Mouse (Mus musculus) adrenal gland, postnatal 14 days (tissue): ENCODE measurements around the gene Acap1. TPM values are rescaled to one million over a fixed set of nuclear protein-coding genes. Genes with fewer than 3 reads are reported as not detected.
A peak's percentile ranks its signal among the peaks of the same experiment; 100 is the strongest.

Source experiments
- DNase-seq: peaks from one replicate; pipeline ENCODE4 v3.0.0; 2021; ENCODE audit warnings: mixed read lengths
- total RNA-seq: library from RNA; stranded (reverse); gene quantifications from 2 replicates; pipeline ENCODE4 v1.2.3, GENCODE M21; 2021

Acap1 gene
- total RNA-seq, 1 experiment from 2014 or later: 2.1 TPM

DNA sequence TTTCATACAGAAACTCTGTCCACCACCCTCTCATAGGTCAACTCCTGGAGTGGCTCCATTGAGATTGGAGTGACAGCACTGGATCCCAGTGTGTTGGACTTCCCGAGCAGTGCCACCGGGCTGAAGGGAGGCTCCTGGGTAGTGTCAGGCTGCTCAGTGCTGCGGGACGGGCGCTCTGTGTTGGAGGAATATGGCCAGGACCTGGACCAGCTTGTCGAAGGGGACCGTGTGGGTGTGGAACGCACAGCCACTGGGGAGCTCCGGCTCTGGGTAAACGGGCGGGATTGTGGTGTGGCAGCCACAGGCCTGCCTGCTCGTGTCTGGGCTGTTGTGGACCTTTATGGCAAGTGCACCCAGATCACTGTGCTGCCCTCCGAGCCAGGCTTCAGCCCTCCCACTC, 7.6 kb upstream of the Acap1 start:
- DNase-seq: no peak

DNA sequence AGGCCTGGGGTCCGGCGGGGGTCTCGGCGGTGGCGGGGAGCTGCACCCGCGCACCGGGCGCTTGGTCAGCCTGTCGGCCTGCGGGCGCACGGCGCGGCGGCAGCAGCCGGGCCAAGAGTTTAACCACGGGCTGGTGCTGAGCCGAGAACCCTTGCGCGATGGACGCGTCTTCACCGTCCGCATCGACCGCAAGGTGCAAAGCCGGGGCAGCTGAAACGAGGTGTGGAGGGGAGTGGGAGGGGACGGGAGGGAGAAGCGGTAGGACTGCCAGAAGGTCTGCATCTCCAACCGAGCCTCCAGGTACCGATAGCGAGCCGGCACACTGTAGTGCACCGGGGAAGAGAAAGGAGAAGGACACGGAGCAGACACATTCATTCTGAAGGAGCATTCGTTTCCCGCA, 6.7 kb upstream of the Acap1 start:
- DNase-seq: no peak

DNA sequence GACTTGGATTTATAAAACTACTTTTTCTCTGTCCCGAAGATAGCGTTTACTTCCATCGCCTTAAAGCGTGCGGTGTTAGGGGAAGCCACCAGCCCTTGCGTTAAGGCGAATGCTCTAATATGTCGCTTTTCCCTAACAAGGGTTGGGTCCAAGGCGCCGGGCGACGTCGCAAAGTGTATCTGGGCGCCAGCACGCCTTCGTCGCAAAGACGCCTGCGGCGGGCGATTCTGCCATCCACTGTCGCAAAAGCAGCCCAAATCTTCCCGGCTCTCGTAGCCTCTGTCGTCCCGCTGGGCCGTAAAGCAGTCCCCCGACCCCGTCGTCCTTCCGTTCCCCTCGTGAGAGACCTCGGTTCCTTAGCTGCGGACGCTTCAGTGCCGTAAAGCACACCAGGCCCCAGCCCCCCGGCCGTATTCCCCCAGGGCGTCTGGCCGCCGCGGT, 6.1 kb upstream of the Acap1 start:
- DNase-seq: peak; percentile 98

DNA sequence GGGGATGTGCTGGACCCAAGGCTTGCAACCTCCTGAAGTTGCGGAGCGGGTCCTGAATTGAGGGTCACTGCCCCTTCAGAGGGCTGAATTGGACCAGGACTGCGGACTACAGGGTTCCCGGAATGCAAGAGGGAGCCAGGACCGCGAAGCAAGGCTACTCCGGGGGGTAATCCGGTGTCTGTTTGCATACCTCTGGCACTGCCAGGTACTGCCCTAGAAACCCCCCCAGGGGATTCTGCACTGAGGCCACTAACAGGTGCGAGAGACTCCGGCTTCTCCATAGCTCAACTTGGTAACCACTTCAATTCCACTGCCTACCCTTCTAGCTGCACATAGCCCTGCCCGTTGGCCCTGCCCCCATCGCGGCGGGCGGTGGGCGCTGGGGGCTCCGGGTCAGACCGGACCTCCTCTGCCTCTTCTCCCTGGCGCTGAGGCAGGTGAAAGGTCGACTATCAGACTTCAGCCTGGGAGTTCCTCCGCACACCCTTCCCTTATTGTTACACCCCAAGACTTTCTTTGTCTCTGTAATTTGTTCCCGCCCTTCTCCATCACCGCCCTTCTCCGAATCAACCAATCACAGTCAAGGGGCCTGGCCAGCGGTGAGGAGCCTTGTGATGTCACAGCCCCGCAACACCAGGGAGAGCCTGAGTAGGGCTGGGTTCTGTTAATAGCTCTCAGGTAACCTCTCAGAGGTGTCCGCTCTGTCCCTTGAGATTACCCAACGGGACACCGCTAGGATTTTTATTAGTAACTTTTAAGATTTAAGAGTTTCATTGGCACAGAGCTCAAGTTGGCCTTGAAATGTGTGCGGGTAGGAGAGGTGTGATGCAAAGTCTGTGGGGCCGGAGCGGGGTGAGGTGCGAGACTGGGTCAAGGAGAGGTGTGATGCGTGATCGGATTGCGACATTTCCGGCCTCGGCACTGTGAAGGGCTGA, 5.4 kb upstream of the Acap1 start, which contains the start of the genes 2810408A11Rik and Neurl4:
TSS of gene 2810408A11Rik (minus strand) at position 517 of the 935 bp plus-strand sequence.
TSS of gene Neurl4 (plus strand) at position 602 of the 935 bp plus-strand sequence.
- DNase-seq: peak; percentile 93

DNA sequence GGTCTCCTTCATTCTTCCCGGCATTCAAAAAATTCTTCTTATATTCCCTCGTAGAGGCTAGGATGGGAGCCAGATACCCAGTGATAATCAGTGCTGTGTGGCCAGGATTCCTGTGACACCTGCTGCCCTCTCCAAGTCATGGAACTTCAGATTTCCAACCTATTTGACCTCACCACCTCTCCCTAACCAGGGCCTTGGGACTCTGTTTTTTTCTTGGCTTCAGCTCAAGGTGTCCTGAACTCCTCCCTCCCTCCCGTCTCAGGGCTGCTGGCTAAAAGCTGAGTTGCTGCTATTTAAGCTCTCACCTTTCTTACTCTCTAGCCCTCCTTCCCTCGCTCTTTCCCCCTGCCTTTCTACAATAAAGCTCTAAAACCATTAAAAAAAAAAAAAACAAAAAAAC, 4.5 kb upstream of the Acap1 start:
- DNase-seq: no peak

DNA sequence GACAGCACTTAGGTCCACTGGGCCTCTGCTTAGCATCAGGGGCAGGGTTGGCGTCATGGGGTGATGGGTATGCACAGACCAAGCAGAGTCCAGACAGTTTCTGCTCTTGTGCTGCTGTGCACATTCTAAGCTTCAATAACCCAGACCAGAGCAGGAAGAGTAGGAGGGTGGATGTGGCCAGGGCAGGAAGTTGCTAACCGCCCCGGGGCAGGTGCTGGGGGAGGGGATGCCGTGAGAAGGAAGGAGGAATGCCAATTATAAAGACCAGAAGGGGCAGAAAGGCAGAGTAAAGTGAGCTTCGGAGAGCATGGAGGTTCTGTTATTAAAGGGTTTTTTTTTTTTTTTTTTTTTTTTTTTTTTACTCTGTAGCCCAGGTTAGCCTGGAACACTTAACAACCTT, 668 bp downstream of the Acap1 start:
- peak; percentile 45 for DNase-seq

DNA sequence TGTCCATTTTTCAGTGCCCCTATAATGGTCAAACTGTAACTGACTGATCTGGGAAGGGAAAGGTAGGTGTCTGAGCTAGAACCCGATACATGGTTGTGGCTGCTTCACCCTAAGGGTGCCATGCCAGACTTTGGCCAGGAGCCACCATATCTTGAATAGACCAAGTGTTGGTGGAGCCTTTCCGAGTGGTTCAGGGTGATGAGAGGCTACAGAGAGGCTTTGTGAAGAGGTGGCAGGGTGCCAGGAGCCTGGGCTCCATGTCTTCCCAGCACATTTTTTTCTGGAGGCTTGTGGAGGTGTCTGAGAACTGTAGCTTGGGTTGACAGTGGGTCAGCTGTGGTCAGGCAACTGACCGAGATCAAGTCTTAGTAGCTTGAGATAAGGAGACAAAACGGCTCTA, 3.9 kb downstream of the Acap1 start:
- DNase-seq: no peak

DNA sequence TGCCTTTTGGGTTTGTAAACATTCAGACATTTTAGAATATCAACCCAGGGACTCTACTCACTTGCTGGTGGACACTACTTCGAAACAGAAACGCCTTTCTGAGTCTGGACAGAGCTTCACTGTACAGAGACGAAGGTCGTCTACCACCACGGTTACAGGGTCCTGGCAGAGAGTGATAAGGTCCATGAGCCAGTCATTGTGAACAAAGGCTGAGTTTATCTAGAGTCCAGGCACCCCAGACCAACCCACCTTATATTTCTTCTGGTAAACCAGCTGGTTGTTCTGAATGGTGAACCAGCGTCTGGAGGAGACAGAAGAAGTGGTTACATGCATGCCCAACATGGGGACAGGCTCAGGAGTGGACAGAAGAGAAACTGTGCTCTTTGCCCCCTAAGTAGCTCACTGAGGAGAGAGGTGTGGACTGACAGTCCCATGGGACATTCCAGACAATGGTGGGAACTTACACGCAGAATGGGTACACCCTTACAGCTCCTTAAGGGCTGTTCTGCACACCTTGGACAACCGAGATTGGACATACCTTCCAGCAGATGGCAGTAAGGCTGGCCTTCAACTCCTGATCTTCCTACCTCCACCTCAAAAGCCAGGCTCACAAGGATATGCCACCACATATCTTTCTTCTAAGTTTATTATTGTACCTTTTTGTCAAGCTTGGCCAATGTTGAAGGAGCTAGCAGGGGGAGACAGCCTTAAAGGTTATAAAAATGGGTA, 8.3 kb downstream of the Acap1 start:
- no peak for DNase-seq

DNA sequence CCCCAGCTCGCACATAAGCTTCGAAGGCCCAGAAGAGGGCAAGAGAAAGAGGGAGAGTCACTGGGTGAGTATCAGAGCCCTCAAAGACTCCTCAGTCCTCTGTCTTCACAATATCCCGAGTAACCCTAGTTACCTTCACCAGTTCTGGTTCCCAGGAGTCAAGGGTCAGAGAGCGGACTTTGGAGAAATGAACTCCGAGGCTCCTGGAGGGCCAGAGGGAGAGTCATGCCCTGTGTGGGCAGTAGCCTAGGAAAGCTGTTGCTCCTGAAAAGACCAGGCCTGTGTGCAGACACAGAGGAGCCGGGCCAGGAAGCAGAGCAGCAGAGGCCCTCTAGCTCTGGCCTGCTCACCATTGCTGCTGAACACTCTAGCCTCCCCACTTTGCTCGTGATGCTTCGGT, 10.7 kb downstream of the Acap1 start:
- DNase-seq: no peak

DNA sequence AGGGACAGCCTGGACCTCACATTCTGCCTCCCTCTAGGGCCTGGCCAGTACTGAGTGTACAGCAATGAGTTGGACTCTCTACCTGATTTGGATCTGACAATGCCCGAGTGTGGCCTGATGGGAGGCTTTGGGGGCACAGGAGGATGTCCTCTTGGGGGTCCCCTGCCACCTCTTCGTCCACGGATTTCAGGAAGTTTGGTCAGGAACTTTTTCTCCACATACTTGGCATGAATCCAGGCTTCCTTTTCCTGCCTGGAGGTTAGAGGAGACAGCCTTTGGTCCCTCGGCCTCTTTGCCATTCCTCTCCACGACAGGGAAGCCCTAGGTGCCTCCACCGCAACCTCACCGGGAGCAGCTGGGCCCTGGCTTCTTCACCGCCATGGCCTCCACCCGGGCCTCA, 11.1 kb downstream of the Acap1 start:
- DNase-seq: no peak

DNA sequence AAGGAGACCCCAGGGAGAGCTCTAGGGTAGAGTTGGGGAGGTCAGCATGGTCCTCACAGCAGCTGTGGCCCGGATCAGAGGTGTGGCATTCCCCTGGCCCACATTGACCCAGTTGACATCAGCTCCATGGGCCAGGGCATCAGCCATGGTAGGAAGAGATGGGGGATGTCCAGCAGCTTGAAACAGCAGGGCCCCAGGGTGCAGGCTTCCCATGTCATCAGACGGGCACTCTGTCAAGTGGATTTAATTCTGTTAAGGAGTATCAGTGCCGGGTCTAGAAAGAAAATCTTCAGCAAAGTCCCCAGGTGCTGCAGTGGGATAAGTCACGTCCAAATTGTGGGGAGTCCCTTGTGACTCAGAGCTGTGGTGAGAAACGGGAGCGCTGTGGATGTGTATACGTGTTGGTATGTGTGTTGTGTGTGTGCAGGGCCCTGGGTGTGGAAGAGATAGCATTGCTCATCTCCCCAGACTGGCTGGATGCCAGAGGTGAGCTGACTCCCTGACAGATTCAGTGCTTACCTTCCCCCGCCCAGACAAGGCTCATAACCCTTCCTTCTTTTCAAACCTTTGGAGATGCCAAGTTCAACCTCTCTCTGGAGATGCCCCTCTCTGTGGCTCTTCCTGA, 11.7 kb downstream of the Acap1 start:
- peak; percentile 35 for DNase-seq

DNA sequence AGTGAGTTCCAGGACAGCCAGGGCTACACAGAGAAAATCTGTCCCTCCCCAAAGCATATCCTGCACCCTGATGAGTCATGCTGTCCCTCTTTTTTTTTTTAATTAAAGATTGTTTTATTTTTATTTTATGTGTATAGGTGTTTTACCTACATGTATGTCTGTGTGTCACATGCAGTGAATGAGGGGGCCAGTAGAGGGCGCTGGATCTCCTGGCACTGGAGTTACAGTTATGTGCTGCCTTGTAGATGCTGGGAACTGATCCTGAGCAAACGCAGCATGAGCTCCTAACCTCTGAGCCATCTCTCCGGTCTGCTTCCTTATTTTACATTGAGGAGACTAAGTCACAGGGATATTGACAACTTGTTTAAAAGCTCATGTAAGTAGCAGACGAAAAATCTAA, 12.3 kb downstream of the Acap1 start:
- DNase-seq: no peak

DNA sequence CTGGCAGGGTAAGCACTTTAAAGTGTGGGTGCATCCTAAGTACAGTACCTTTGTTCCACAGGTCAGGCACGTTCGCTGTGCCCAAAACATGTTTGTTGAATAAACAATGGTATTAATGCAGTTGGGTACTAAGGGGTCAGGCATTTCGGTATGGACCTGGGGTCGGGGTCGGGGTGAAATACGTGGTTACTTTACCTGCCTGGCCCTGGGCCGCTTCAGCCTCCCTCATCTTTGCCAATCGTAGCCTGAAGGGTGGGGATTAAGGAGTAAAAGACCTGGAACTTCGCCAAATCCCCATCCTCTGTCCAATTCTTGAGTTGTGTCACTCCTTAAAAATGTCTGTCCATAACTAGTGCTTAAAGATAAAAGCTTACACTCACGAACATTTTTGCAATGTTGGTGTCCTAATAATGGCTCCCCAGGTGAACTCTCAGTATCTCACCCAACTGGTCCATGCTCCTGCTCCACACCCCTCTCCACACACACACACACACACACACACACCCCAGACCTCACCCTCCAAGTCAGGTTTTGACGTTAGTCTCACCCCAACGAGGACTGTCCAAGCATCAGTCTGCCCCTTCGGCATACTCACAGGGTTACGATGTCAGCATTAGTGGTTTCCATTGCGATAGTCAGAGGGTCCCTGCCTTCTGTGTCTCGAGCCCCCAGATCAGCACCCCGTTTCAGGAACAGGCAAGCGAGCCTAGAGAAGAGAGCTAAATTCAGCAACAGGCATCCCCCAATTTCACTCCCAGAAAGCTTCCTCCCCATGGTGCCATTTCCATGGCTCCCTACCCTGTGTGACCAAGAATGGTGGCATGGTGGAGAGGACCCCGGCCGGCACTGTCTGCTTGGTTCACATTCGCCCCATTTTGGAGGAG, 13.3 kb downstream of the Acap1 start:
- no peak for DNase-seq

DNA sequence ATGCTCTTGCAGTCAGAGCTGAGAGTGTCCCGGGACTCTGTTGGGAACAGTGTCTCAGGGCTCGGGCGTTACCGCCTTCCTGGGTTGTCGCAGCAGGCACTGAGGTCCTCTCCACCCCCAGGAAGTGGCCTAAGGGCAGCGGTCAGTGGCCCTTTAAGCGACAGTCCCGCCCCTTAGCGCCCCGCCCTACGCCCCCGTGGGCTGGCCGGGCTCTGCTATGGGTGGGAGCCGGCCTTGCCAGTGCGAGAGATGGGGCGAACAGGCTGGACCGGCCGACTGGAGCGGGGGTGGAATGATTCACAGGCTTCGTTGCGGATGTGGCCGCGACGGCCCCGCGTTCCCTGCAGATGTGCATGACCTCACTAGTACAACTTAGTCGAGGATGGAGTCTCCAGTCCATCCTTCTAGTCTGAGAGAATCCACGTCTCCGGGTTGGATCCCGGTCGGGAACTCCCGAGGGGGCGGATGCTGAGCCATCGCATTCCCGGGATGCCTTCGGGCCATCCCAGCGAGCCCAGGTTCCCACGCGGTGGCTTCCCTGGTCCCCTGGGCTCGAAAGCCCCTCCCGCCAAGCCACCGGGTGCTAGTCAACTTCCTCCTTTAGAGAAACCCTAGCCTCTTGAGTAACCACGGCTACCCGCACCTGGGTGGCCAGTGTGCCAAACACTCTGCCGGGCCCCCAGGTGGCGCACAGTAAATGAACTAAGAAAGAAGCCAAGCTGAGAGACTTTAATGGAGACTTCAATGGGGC, 14.3 kb downstream of the Acap1 start, which contains the start of gene Kctd11:
TSS of gene Kctd11 (minus strand) at position 554 of the 751 bp plus-strand sequence.
- peak; percentile 93 for DNase-seq

DNA sequence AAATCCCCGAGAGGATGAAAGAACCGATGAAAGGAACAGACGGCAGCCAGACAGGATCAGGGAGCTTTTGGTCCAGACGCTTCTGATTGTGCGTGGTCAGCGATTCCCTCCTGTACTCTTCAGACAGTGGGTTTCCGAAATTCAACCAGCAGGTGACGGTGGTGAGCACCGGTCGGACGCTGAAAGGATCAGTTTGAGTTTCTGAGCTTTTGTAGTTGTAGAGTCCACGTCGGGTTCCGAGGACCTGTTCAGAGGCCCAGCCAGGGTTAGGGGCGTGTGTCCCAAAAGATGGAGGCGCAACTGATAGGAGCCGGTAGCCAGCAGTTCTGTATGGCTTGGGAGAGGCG, 14.9 kb downstream of the Acap1 start:
- peak; percentile 81 for DNase-seq

DNA sequence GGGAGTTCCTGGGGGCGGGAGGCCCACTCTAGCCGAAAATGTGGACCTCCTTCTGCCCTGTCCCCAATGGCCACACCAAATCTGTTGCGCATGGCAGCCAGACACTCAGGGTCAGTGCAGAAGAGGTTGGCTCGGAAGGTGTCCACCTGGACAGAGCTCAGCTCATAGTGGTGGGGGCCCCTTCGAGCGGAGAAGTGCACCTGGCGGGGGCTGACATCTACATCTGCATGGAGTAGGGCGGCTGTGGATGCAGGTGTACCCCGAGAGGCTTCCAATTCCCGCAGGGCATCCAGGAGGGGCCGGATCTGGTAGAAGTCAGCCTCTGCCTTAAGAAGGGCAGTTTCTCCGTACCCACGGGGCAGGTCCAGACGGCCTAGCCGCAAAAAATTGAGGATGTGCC, 15.6 kb downstream of the Acap1 start:
- DNase-seq: no peak

DNA sequence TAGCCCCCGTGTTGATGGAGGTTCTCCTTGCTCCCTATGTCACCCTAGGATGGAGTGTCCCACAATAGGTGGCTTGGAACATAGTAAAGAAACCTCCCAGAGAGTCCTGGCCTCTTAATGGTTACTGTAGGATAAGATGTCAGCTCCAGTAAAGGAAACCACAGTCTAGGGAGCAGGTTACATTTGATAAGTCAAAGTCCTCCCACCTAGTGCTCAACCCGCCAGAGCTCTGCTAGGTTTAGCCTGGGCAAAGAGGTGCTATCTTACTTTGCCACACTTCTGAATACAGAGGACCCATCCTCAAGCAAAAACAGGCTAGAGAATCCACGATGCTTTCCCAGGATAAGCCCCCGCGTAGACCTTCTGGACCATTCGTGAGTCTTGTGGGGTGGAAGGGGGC, 16.4 kb downstream of the Acap1 start:
- DNase-seq: no peak

DNA sequence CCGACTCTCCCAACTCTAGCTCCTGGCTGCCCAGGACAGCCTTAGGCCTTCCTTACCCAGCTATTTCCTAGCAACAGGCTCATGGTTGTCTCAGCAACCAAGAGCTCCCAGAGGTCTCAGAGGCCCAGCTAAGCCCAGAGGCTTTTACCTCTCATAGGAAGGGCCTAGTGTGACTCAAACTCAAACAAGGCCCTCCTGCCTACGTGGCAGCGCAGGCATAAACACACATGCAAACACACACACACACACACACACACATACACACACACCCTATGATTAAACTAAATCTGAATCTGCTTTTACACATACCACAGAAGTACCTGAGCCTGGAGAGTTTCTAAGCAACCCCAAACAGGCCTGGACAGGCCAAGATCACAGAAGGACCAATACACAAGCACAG, 16.9 kb downstream of the Acap1 start:
- no peak for DNase-seq

DNA sequence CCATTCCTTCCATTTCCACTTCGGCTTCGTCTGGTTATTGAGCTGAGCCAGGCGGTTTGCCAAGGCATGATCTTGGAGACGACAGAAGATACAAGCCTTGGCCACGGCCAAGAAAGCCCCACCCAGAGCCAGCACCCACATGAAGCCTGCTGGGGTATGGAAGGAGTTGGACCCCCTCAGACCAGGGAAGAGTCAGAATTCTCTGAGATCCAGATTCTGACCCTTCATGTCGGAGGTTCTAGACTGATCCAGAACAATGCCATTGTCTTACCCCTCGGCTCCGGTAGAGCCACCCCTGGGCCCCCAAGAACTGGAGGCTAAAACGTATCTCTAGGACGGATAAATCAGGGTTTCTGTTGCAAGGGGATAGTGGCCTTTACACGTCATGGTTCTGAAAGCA, 17.5 kb downstream of the Acap1 start, which contains the start of gene Tmem95:
TSS of gene Tmem95 (minus strand) at position 141 of the 400 bp plus-strand sequence.
- no peak for DNase-seq

DNA sequence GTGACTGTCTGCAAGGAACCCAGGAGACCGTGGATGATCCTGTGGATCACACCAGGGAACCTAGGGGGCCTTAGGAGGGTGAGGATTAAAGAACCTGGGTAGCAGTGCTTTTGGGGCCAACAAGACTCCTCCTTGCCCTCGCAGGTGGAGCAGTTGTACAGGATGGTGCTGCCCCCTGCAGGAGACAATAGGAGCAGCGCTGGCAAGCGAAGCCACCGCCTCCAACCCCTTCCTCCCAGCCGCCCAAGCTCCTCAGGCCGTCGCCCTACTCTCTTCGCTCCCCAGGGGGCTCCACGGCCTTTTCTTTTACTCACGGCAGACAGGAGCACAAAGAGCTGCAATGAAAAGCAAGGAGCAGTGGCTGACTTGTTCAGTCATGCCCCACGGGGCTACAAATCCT, 18.5 kb downstream of the Acap1 start:
- peak; percentile 92 for DNase-seq

DNA sequence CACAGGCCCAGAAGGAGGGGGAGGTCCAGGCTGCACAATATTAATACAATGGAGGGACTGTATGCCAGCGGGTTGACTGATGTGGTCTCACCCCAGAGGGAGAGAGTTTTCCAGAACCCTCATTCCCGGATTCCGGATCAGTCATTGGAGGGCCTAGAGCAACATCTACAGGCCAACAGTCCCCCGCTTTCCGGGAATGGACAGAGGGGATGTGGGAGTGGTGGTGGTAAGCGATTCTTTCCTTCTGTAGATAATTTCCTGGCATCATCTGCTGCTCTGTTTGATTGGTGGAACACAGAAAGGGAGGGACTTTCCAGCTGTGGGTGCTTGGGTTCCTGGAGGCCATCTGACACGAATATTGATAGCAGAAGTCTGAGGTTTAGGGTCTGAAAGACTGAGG, 19.2 kb downstream of the Acap1 start:
- DNase-seq: no peak
